Mouse (Mus musculus) erythroblast, embryonic 14.5 days (primary cell): ENCODE data around the gene Zfp746.

ENCODE experiments used
- GATA1 ChIP-seq: IDR thresholded peaks from 2 replicates; pipeline ENCODE4 v1.6.1; 2012; ENCODE audit warnings: low read length, inconsistent platforms, mixed read lengths
- TAL1 ChIP-seq: IDR thresholded peaks from 3 replicates; pipeline ENCODE4 v1.6.1; 2012; ENCODE audit warnings: low read length, inconsistent platforms, mixed read lengths

- TF ChIP-seq TAL1: no peak
- no peak for TF ChIP-seq GATA1
These were observed at the start of gene Zfp746 for GRCm38 (mm10) chr6:48086471-48086878.
